Mouse (Mus musculus): ENCODE measurements around the gene Oxgr1. TPM values are rescaled to one million over a fixed set of nuclear protein-coding genes. Genes with fewer than 3 reads are reported as not detected.

Oxgr1 gene
- polyA plus RNA-seq (2015; fragmentation: Nextera tagmentation; extraction: Ambion mirVana): 0.24 and 0.33 TPM in 2 replicates

DNA sequence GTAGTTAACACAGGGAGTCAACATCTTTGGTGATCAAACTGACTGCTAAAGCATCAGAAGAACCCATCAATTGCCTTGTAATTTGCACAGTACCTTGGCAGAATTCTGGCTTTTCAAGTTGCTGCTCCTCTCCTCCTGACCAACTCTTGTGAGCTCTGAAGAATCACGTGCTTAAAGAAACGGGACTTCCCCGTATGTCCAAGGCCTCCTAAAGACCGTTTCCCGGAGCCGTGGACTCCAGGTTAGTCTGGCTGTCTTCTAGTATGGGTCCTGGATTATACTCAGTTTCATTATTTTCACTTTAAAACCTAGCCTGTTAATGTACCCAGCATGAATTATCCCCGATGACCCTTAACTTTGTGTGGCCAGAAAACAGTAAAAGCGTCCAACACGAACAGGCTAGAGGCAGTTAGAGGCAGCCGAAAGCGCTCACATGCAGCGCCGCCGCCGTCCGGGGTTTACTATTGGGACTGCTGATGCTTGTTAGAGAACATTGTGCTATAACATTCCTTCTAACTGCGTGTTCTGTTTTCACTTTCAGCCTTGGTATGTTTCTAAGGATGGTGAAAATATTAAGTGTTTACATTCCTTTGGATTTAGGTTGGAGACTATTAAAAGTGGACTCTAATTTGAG lies at the start of gene Oxgr1:
TSS of gene Oxgr1 (minus strand) at position 249 of the 634 bp plus-strand sequence.
- Histone ChIP-seq H3K27me3 (no peaks in the 10 kb centered on the region), H3K9ac (peak within 1 kb of the TSS; percentile 51; the same call in 1 of the 2 replicates), H3K4me3 (peak within 1 kb of the TSS; percentile 22), H3K27ac (peak within 1 kb of the TSS; percentile 55; the same call in 1 of the 2 replicates), H3K4me1 (peaks cover 12% of the 10 kb centered on the region; the same call in 1 of the 2 replicates), H3K9me3 (no peaks in the 10 kb centered on the region), H3K4me2 (replicated peaks) (peak within 1 kb of the TSS; percentile 51), H3K36me3 (no peaks in the 10 kb centered on the region)
- WGBS: 56% methylated on average over 17 of the region's 17 CpGs
- peak; percentile 86 for ATAC-seq (ENCODE audit: low FRiP score, low read depth)

DNA sequence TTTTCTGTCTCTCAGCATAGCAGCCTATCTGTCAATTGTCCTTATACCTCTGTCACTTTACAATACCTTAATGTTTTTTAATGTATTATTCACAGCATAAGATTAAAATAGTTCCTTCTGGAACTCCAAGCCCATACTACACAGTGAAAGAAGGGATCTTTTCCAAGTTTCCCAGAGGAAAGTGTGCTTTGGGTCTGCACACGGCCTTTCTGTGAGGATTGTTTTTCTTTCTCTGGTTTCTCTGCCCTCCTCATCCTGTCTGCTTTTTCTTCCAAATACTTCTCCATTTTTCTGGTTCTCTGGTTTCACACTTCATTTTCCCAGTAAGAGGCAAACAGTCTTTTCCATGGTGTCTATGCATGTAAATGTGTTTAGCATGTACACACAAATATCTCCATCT lies 48.2 kb upstream of the Oxgr1 start:
- Histone ChIP-seq H3K9ac (no peak overlapping the region), H3K4me1 (peaks cover 18% of the 10 kb centered on the region), H3K27me3 (no peaks in the 10 kb centered on the region), H3K27ac (peak overlapping the region; percentile 72), H3K4me2 (replicated peaks) (peak overlapping the region; percentile 34; the same call in 1 of the 2 replicates), H3K9me3 (no peaks in the 10 kb centered on the region), H3K36me3 (no peaks in the 10 kb centered on the region), H3K4me3 (no peak overlapping the region)
- no peak for ATAC-seq (ENCODE audit: low FRiP score, low read depth)
- WGBS: 16% methylated on average over 1 of the region's 1 CpGs

DNA sequence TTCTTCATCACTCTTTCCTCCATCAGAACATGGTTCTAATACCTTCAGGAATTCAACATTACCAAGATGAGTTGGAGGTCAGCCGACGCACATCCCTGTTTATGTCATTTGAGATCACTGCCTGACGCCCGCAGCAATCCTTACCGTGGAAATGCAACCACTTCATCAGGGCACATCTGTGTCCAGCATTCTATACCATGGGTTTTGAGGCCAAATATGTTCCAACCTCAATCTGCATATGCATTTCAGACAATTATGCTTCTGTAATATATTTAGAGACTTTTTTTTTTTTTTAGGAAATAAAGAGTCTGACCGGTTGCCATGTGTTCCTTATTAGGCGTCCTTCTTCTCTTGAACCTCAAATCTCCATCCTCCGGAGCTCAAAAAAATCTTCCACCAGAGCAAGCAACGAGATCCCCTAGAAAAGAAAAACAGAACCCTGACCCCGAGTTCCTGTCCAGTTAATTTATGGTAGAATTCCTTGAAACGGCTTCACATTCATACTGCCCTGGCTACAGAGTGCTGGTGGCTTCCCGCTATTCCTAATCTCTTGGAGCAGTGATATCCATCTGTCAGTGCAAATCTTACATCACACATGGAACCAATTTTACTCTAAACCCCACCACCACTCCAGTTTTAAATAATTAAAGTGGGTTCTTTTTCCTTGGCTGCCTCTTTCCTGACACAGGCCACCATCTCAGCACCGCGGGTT lies 47.6 kb upstream of the Oxgr1 start:
- peaks cover 18% of the 10 kb centered on the region for H3K4me1 ChIP-seq
- H3K27ac ChIP-seq: peak overlapping the region; percentile 44; the same call in 1 of the 2 replicates
- H3K9me3 ChIP-seq: no peaks in the 10 kb centered on the region
- H3K4me2 ChIP-seq (replicated peaks): peak overlapping the region; percentile 34
- ATAC-seq (ENCODE audit: low FRiP score, low read depth): no peak; the same call in 1 of the 2 replicates
- H3K36me3 ChIP-seq: no peaks in the 10 kb centered on the region
- H3K4me3 ChIP-seq: no peak overlapping the region
- H3K9ac ChIP-seq: no peak overlapping the region
- 20% methylated on average over 14 of the region's 14 CpGs for WGBS
- H3K27me3 ChIP-seq: no peaks in the 10 kb centered on the region

DNA sequence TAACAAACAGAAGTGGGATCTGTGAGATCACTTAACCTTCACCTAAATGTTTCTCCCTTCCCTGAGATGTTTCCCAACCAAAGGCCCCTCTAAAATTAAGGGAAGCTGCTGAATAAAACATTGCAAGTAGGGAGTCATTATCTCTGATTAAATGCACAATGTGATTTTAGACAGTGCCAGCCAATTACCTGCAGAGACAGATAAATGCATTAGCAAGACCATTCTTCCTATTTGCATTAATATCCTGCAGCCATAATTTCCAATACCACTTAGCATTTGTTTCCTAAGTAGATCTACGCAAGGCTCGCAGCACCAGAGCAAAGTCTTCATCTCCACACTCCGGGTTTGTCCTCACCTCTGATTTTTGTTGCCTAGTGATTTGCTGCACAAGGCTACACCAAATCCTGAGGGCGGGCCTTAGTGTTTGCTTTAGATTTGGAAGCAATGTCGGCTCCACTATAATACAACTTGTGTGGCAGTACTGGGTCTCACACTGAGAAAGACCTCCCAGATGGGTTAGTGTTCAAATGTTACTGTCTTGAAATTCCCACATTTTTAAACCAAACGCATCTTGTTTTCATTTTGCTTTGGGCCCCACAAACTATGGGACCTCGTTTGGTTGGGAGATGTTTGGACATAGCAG lies 46.9 kb upstream of the Oxgr1 start:
- no peak for ATAC-seq (ENCODE audit: low FRiP score, low read depth)
- Histone ChIP-seq H3K36me3 (no peaks in the 10 kb centered on the region), H3K27me3 (no peaks in the 10 kb centered on the region), H3K4me3 (no peak overlapping the region), H3K27ac (peak overlapping the region; percentile 44; the same call in 1 of the 2 replicates), H3K4me1 (peaks cover 18% of the 10 kb centered on the region), H3K9ac (no peak overlapping the region), H3K4me2 (replicated peaks) (no peak overlapping the region), H3K9me3 (no peaks in the 10 kb centered on the region)
- WGBS: 67% methylated on average over 7 of the region's 7 CpGs

DNA sequence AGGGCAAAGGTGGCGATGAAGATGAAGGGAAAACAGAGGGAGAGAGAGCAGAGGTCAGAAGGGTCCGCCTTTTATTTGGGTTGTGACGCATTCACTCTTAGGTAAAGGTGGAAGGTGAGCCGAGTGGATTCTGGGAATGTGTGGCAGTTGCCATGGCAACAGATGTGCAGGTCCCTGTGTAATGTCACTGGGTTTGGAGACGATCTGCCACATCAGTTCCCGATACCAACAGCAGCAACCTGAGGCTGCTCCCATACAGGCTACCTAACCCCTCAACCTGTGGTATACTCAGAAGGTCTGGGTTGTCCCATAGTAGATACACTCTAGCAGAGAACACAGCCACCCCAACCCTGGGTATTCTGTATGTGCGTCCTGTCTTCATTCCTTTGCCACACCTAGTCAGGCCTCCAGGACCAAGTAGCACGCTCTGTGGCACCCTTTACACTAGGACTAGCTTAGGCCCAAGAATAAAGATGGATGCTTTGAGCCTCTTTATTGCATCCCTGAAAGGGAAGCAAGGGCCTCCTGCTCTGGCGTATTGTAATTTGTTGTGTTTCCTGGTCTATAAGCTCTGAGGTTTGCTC lies 41.9 kb upstream of the Oxgr1 start:
- 81% methylated on average over 9 of the region's 9 CpGs for WGBS
- Histone ChIP-seq H3K4me3 (no peak overlapping the region), H3K27ac (no peak overlapping the region), H3K9me3 (no peaks in the 10 kb centered on the region), H3K4me1 (peaks cover 2% of the 10 kb centered on the region; the same call in 1 of the 2 replicates), H3K27me3 (no peaks in the 10 kb centered on the region), H3K4me2 (replicated peaks) (no peak overlapping the region), H3K36me3 (no peaks in the 10 kb centered on the region), H3K9ac (no peak overlapping the region)
- no peak for ATAC-seq (ENCODE audit: low FRiP score, low read depth)

DNA sequence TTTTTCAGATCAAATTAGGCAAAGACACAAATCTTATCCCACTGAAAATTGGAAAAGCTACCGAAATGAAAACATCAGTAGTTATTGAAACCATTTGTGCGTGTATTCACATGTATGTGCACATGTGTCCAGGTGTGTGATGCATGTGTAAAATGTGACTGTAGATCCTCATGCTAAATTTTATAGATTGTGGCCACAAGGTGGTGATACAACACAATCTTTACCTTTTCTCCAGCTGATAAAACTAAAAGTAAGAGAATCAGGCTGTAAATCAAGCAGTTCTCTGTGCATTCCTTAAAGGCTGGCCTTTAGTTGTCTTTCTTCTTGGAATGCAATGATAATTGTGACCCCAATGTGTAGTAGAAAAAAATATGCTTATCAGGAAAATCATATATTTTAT lies 34.0 kb upstream of the Oxgr1 start:
- no peak; the same call in 1 of the 2 replicates for ATAC-seq (ENCODE audit: low FRiP score, low read depth)
- Histone ChIP-seq H3K4me1 (0 out of 2 replicates have a peak, but pooled peaks cover 5% of the 10 kb centered on the region), H3K27ac (no peak overlapping the region), H3K9ac (no peak overlapping the region), H3K4me2 (replicated peaks) (no peak overlapping the region), H3K9me3 (no peaks in the 10 kb centered on the region), H3K36me3 (no peaks in the 10 kb centered on the region), H3K4me3 (no peak overlapping the region), H3K27me3 (no peaks in the 10 kb centered on the region)
- 62% methylated on average over 2 of the region's 2 CpGs for WGBS

DNA sequence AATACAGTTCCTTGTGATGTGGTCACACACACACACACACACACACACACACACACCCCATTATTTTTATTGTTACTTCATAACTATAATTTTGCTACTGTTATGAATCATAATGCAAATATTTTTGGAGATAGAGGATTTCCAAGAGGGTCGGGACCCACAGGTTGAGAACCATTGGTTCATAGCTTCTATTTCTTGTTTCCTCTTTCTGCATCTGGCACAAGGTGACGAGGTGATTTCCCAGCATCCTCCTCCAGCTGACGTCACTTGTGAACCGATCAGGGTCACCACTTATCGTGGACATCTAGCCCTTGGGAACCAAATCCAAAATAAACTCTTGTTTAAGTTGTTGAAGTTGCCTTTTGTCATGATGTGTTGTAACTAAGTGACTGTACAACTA lies 33.5 kb upstream of the Oxgr1 start:
- no peak overlapping the region for H3K4me3 ChIP-seq
- H3K9me3 ChIP-seq: no peaks in the 10 kb centered on the region
- no peak overlapping the region for H3K4me2 ChIP-seq (replicated peaks)
- H3K27me3 ChIP-seq: no peaks in the 10 kb centered on the region
- H3K36me3 ChIP-seq: no peaks in the 10 kb centered on the region
- no peak for ATAC-seq (ENCODE audit: low FRiP score, low read depth)
- WGBS: 72% methylated on average over 5 of the region's 5 CpGs
- 0 out of 2 replicates have a peak, but pooled peaks cover 5% of the 10 kb centered on the region for H3K4me1 ChIP-seq
- H3K27ac ChIP-seq: no peak overlapping the region
- H3K9ac ChIP-seq: no peak overlapping the region

DNA sequence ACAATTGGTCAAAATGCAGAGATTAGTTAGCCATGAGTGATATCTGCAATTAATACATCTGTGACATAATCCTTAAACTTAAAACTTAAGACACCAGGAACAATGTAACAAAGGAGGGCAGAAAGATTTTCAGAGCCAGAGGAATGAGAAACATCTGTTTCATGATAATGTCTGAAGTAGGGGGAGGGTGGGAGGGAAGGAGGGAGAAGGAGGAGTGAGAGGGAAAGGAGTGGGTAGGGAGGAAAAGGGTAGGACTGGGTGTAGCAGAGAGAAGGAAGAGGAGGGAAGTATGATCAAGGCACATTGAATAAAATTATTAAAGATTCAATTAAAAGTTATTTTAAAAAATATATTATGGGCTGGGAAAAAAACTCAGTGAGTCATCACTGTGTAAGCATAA lies 32.0 kb upstream of the Oxgr1 start:
- no peaks in the 10 kb centered on the region for H3K27me3 ChIP-seq
- no peak for ATAC-seq (ENCODE audit: low FRiP score, low read depth)
- H3K27ac ChIP-seq: no peak overlapping the region
- H3K4me3 ChIP-seq: no peak overlapping the region
- H3K4me1 ChIP-seq: 0 out of 2 replicates have a peak, but pooled peaks cover 5% of the 10 kb centered on the region
- no peaks in the 10 kb centered on the region for H3K9me3 ChIP-seq
- no peak overlapping the region for H3K9ac ChIP-seq
- no peak overlapping the region for H3K4me2 ChIP-seq (replicated peaks)
- H3K36me3 ChIP-seq: no peaks in the 10 kb centered on the region

DNA sequence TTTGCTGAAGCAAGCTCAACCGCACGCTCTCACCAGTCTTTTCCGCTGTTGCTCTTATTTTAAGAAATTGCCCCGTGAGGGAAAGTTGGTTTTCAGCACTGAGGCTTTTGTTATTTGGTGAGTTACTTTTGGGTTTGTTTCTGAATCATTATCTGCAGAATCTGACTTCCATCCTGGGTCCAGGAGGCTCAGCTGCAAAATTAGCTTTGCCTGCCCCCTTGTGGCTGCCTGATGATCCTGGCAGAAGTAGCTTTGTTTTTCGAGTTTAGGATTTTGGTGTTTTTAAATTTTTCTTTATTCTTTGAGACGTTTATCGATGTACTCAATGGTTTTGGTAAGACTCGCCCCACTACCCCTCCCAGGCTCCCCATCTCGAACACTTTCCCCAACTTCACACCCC lies 18.9 kb upstream of the Oxgr1 start:
- WGBS: 62% methylated on average over 9 of the region's 9 CpGs
- ATAC-seq (ENCODE audit: low FRiP score, low read depth): no peak

DNA sequence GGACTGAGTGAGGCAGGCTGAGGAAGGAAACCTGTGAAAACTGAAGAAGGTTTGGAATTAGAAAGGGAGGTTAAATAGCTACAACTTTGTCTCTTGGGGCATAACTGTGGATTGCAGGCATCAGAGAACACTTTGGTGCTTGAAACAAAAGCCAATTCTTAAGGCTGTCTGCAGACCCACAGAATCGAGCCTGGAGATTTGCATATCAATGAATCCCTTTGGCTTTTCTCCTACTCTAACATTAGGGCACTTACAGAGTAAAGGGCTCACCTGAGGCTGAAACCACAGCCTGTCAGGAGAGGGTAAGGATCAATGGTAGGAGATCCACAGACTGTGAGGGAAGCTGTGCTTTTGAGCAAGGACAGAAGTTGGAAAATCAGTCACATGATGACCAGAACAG lies 8.8 kb downstream of the Oxgr1 start:
- Histone ChIP-seq H3K36me3 (no peaks in the 10 kb centered on the region), H3K9me3 (no peaks in the 10 kb centered on the region), H3K4me2 (replicated peaks) (no peak overlapping the region), H3K4me1 (no peaks in the 10 kb centered on the region), H3K27ac (no peak overlapping the region), H3K4me3 (no peak overlapping the region), H3K9ac (no peak overlapping the region), H3K27me3 (no peaks in the 10 kb centered on the region)
- WGBS: 17% methylated on average over 1 of the region's 1 CpGs
- no peak for ATAC-seq (ENCODE audit: low FRiP score, low read depth)

More for the DNA sequence above, 18.9 kb upstream of the Oxgr1 start:
- H3K4me1 ChIP-seq: no peaks in the 10 kb centered on the region
- no peaks in the 10 kb centered on the region for H3K36me3 ChIP-seq
- H3K9me3 ChIP-seq: no peaks in the 10 kb centered on the region
- no peak overlapping the region for H3K4me3 ChIP-seq
- no peak overlapping the region for H3K4me2 ChIP-seq (replicated peaks)
- no peaks in the 10 kb centered on the region for H3K27me3 ChIP-seq
- H3K9ac ChIP-seq: no peak overlapping the region
- H3K27ac ChIP-seq: no peak overlapping the region

DNA sequence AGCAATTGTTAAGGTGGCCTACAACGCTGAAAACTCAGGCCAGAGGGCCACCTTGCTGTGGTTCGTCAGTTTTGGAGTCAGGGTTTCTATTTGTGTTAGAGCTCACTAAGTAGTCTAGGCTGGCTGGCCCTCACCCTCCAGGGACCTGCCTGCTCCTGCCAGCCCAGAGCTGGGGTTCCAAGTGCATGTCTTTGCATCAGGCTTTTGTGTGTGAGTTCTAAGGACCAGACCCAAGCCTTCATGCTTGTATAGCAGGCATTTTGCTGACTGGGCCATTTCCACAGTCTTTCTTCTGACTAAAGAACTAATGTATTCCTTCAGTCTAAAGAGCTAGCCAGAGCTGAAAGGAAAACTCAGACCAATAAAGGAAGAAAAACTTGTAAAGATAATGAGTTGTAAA lies 22.3 kb downstream of the Oxgr1 start:
- H3K4me3 ChIP-seq: no peak overlapping the region

More for the DNA sequence above, 22.3 kb downstream of the Oxgr1 start:
- WGBS: 41% methylated on average over 2 of the region's 2 CpGs
- H3K4me2 ChIP-seq (replicated peaks): no peak overlapping the region
- no peaks in the 10 kb centered on the region; the same call in 1 of the 2 replicates for H3K4me1 ChIP-seq
- no peak for ATAC-seq (ENCODE audit: low FRiP score, low read depth)
- H3K9me3 ChIP-seq: no peaks in the 10 kb centered on the region
- H3K27ac ChIP-seq: no peak overlapping the region
- H3K36me3 ChIP-seq: no peaks in the 10 kb centered on the region
- H3K27me3 ChIP-seq: no peaks in the 10 kb centered on the region
- no peak overlapping the region for H3K9ac ChIP-seq
